Mouse (Mus musculus) liver, embryonic 13.5 days (tissue): Measurements from ENCODE around the gene Tmem50b. TPM values are rescaled to one million over a fixed set of nuclear protein-coding genes. Genes with fewer than 3 reads are reported as not detected.

Experiments
- microRNA-seq: library from miRNA; unstranded; fragments of <30 nt; microRNA quantifications from one replicate; pipeline ENCODE4, GENCODE M21; 2016
- polyA plus RNA-seq: library from polyadenylated mRNA; unstranded; fragments of >200 nt; fragmentation: Nextera tagmentation; extraction: Ambion mirVana; gene quantifications from 2 replicates; pipeline ENCODE4 v1.2.1, GENCODE M21; 2015

Gene Tmem50b
- polyA plus RNA-seq, 1 experiment from 2014 or later: 5.6 TPM

Small RNAs within 50 kb of the gene (microRNA-seq; reads per million reads assigned to microRNA genes)
- not detected for gene Mir6367

Other genes with a start within 250 kb of the Tmem50b start
- 67.4 and 74.0 TPM in 2 replicates for gene Ifnar2, start 225.0 kb downstream of the Tmem50b start, polyA plus RNA-seq
- gene Gm21970, start 206.1 kb downstream of the Tmem50b start, polyA plus RNA-seq: not detected in 2 replicates
- gene Il10rb, start 191.6 kb downstream of the Tmem50b start, polyA plus RNA-seq: 25.0 and 28.1 TPM in 2 replicates
- 18.0 and 19.1 TPM in 2 replicates for gene Ifnar1, start 112.6 kb downstream of the Tmem50b start, polyA plus RNA-seq
- 15.4 and 18.1 TPM in 2 replicates for gene Ifngr2, start 50.7 kb downstream of the Tmem50b start, polyA plus RNA-seq
- 1.4 and 2.5 TPM in 2 replicates for gene Dnajc28, start 21.2 kb upstream of the Tmem50b start, polyA plus RNA-seq
- gene Gart, start 49.2 kb upstream of the Tmem50b start, polyA plus RNA-seq: 116 and 126 TPM in 2 replicates
- gene Son, start 49.7 kb upstream of the Tmem50b start, polyA plus RNA-seq: 47.8 and 49.8 TPM in 2 replicates
- gene Donson, start 91.0 kb upstream of the Tmem50b start, polyA plus RNA-seq: 33.9 and 36.7 TPM in 2 replicates
- 39.6 and 40.0 TPM in 2 replicates for gene Cryzl1, start 131.2 kb upstream of the Tmem50b start, polyA plus RNA-seq
- 48.3 and 58.2 TPM in 2 replicates for gene Itsn1, start 131.5 kb upstream of the Tmem50b start, polyA plus RNA-seq